Mouse (Mus musculus): ENCODE results near the gene Alg6.

Gene Alg6

GRCm38 (mm10) chr4:99714904-99715782, at the start of gene Alg6:
Gene Alg6, plus strand, starts transcription at chr4:99715664.
- DNase-seq (ENCODE audit: extremely low spot score, low spot score) = peak; percentile 99

GRCm38 (mm10) chr4:99670203-99670851, 45.1 kb upstream of the Alg6 start:
- DNase-seq (ENCODE audit: extremely low spot score, low spot score) = no peak

- no peak for DNase-seq (ENCODE audit: extremely low spot score, low spot score)
Measured at GRCm38 (mm10) chr4:99675191-99675590, 40.3 kb upstream of the Alg6 start.

GRCm38 (mm10) chr4:99683941-99684340, 31.5 kb upstream of the Alg6 start:
- DNase-seq (ENCODE audit: extremely low spot score, low spot score) = no peak

- DNase-seq (ENCODE audit: extremely low spot score, low spot score) = no peak
Measured at GRCm38 (mm10) chr4:99686308-99686707, 29.2 kb upstream of the Alg6 start.

GRCm38 (mm10) chr4:99712583-99713183, 2.8 kb upstream of the Alg6 start:
- no peak for DNase-seq (ENCODE audit: extremely low spot score, low spot score)

- no peak for DNase-seq (ENCODE audit: extremely low spot score, low spot score)
Measured at GRCm38 (mm10) chr4:99713971-99714370, 1.5 kb upstream of the Alg6 start.

GRCm38 (mm10) chr4:99715783-99716416, 436 bp downstream of the Alg6 start:
- no peak for DNase-seq (ENCODE audit: extremely low spot score, low spot score)

- no peak for DNase-seq (ENCODE audit: extremely low spot score, low spot score)
Measured at GRCm38 (mm10) chr4:99717905-99718304, 2.4 kb downstream of the Alg6 start.

- no peak for DNase-seq (ENCODE audit: extremely low spot score, low spot score)
Measured at GRCm38 (mm10) chr4:99724331-99724730, 8.9 kb downstream of the Alg6 start.

- no peak for DNase-seq (ENCODE audit: extremely low spot score, low spot score)
Measured at GRCm38 (mm10) chr4:99725914-99726451, 10.5 kb downstream of the Alg6 start.

GRCm38 (mm10) chr4:99739836-99740235, 24.4 kb downstream of the Alg6 start:
- no peak for DNase-seq (ENCODE audit: extremely low spot score, low spot score)

GRCm38 (mm10) chr4:99752426-99752825, 37.0 kb downstream of the Alg6 start:
- DNase-seq (ENCODE audit: extremely low spot score, low spot score) = no peak

GRCm38 (mm10) chr4:99766303-99766702, 50.8 kb downstream of the Alg6 start:
- no peak for DNase-seq (ENCODE audit: extremely low spot score, low spot score)

GRCm38 (mm10) chr4:99766753-99767152, 51.3 kb downstream of the Alg6 start:
- DNase-seq (ENCODE audit: extremely low spot score, low spot score) = no peak

GRCm38 (mm10) chr4:99770555-99770954, 55.1 kb downstream of the Alg6 start:
- DNase-seq (ENCODE audit: extremely low spot score, low spot score) = no peak

- DNase-seq (ENCODE audit: extremely low spot score, low spot score) = no peak
Measured at GRCm38 (mm10) chr4:99773041-99773440, 57.6 kb downstream of the Alg6 start.

GRCm38 (mm10) chr4:99792365-99792764, 76.9 kb downstream of the Alg6 start:
- no peak for DNase-seq (ENCODE audit: extremely low spot score, low spot score)
